Mouse (Mus musculus) spleen, postnatal 36 days (tissue): ENCODE measurements around the gene Arl4a.

Source experiments
- DNase-seq, 2 experiments: peaks; one replicate each; pipeline ENCODE4 v3.0.0; 2022; ENCODE audit warnings: low spot score in 2 of 2, mixed read lengths in 1 of 2

Gene Arl4a

GRCm38 (mm10) chr12:39959166-39959565 lies 78.7 kb downstream of the Arl4a start:
- DNase-seq: no peak

GRCm38 (mm10) chr12:39957931-39958671 lies 79.7 kb downstream of the Arl4a start:
- DNase-seq: no peak

- DNase-seq: no peak
These were observed 81.4 kb downstream of the Arl4a start for GRCm38 (mm10) chr12:39956396-39956795.
